Mouse (Mus musculus) brain, adult 2 months (tissue): ENCODE measurements around the gene Gm2075.
"Not testable (repeated sequence)": the region's sequence is repeated elsewhere in the genome, so short reads cannot be mapped to it uniquely, and the experiment has no call there.

Experiments used
- DNase-seq: peaks from one replicate; pipeline ENCODE4 v3.0.0; 2011; ENCODE audit warnings: low read depth, low spot score

Gm2075 gene

DNA sequence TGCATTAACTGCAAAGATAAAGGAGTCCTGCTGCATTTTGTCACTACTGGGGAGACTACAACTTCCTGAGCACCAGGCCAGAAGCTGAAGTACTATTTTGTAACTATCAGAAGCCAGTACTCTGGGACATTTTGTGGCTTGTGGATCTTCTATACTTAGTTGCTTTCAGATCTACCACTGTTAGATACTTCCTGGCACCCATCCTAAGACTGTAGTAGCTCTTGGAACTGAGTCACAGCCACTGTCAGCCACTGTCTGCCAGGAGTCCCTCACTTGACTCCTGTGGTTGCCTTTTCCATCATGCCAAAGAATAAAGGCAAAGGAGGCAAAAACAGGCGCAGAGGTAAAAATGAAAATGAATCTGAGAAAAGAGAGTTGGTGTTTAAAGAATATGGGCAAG is at the start of gene Gm2075:
Gene Gm2075 (plus strand): TSS at position 301 of the 400 bp plus-strand sequence.
- DNase-seq: not testable (repeated sequence)

DNA sequence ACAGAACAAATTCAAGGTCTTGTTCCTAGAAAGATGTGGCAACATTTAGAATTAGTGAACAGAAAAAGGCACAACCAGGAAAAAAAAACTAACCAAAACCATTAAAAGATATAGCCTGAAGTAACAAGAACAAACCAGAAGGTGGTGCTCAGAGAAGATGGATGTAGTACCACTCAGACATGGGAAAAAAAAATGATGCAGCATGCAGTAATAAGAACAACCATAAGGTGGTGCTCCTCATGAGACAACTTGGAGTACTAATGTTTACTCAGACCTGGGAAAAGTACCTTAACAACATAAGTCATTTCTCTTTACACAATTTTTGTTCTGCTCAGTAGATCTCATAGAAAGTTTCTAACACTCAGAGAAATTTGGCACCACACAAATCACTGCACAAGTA is 27.6 kb upstream of the Gm2075 start:
- peak; percentile 54 for DNase-seq

DNA sequence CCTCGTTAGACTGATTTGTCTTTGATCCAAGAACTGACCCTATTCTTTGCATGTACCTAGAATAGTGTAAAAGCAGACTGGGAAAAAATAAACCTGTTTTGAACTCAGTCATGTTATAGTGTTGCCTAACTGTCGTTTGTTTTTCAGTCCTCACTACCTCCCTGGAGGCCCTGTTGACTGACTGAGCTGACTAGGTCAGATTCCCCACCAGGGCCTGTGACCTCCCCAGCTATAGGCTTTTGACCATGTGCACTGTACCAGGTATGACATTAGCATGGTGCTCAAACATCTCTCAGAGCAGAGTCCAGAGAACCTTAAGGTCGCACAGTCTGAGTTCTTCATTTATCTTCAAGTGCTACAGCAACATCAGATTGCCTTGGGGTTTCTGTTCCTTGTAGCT is 7.5 kb upstream of the Gm2075 start:
- DNase-seq: not testable (repeated sequence)

DNA sequence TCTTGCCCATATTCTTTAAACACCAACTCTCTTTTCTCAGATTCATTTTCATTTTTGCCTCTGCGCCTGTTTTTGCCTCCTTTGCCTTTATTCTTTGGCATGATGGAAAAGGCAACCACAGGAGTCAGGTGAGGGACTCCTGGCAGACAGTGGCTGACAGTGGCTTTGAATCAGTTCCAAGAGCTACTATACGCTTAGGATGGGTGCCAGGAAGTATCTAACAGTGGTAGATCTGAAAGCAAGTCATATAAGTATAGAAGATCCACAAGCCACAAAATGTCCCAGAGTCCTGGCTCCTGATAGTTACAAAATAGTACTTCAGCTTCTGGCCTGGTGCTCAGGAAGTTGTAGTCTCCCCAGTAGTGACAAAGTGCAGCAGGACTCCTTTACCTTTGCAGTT is 7.0 kb downstream of the Gm2075 start, which contains the start of gene Gm6803:
Gene Gm6803 (minus strand): TSS at position 101 of the 400 bp plus-strand sequence.
- DNase-seq: not testable (repeated sequence)

GRCm38 (mm10) chr12:88026704-88027103 is 15.1 kb downstream of the Gm2075 start, which contains the start of gene Gm2056:
Gene Gm2056, plus strand, starts transcription at chr12:88027004.
- peak; percentile 1 for DNase-seq

DNA sequence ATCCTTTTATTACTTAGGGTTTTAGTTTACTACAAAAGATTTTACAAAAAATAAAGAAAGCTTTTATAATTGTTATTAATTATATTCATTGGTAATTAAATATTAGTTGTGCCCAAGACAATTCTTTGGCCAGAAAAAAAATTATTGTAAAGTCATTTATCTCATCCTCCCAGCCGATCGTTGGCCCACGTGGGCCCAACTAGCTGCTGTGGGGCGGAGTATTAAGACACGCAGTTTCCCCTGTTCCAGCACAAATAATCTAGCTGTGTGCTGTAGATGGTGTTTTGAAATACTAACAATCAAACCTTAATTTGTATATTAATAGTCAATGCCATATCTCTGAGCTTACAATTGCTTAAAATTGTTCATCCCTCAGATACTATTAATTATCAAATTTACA is 20.6 kb downstream of the Gm2075 start:
- not testable (repeated sequence) for DNase-seq

DNA sequence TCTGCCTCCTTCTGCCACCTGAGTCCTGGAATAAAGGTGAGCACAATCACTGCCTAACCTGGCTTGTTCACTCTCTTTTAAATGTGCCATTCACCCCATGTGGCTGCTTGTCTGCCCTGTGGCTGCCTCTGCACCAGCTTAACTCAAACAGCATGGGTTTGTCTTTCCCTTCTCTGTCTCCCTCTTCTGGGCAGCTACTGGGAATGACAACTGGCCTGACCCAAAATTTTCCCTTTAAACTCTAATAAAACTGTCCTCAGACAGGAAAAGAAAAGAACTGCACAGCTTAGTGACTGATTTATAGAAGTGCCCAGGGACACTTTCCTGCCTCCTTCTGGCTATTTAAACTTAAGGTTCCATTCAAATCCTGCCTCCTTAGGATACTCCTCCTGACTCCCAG is 27.4 kb downstream of the Gm2075 start:
- peak; percentile 20 for DNase-seq

DNA sequence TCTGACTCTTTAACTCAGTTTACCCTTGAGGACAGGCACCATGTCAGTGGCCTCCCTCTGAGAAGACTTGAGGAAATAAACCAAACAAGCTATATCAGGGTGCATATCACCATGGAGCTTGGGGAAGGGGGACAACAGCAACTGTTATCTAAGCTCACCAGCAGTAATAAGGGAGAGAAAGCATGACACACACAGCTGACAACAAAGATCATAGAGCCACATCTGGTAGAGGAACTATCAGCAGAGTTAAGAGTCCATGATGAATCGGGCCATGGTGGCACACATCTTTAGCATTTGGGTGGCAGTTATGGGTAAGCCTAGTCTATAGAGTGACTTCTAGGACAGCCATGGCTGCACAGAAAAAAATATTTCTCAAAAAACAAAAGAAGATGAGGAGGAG is 28.1 kb downstream of the Gm2075 start:
- DNase-seq: not testable (repeated sequence)

DNA sequence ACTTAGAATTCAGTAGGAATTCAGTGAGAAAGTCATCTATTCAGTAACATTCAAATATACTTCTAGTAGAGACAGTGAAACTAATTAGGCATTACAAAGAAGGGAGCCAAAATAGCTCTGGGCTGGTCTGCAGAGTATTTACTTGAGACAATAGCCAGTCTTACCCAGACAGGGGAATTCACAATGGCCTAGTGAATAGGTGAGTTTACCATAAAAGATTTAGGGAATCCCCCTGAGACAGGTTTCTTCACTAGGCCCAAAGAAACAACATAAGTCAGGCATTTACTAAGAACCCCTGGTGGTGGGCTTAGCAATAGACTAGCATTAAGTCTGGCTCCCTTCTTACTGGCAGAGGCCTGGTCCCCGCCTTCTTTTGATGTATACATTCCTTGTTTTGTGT is 33.6 kb downstream of the Gm2075 start:
- not testable (repeated sequence) for DNase-seq
